Comparison of ENCODE assay signal across 10 mouse cellular contexts in genomic region chr12:111933032-111933704, GRCm38 (mm10). TPM values are rescaled to one million over a fixed set of nuclear protein-coding genes. Genes with fewer than 3 reads are reported as not detected.
DNase-seq lines count a peak whose midpoint lies in the region; ATAC-seq lines count a peak whose summit lies in the region.
"Had no signal": no experiment of that assay in that cellular context is flagged by ENCODE, and none has a peak within 500 bp of the region (broad histone marks: within the 10 kb centered on the region; RNA-seq: fewer than 3 reads in every experiment).

No protein-coding gene starts in this region.

- H3K27ac ChIP-seq in liver, embryonic 11.5 days (ENCODE audit: low read depth, low read length), result peak overlapping the region; percentile 58
- peak overlapping the region; percentile 66; the same call in 1 of the 2 replicates for H3K27ac ChIP-seq in stomach, embryonic 14.5 days (ENCODE audit: low read length)

- H3K9me3 ChIP-seq in liver, embryonic 11.5 days (ENCODE audit: control insufficient read depth, low read length), result no peaks in the 10 kb centered on the region
- H3K9me3 ChIP-seq in stomach, embryonic 14.5 days (ENCODE audit: control insufficient read depth, low read depth, low read length), result no peaks in the 10 kb centered on the region

- H3K9ac ChIP-seq in liver, embryonic 11.5 days (ENCODE audit: low read depth, low read length), result peak overlapping the region; percentile 25; the same call in 1 of the 2 replicates
- no peak overlapping the region for H3K9ac ChIP-seq in stomach, embryonic 14.5 days (replicated peaks; ENCODE audit: low read depth, low read length)

- no peaks in the 10 kb centered on the region for H3K27me3 ChIP-seq in liver, embryonic 11.5 days (replicated peaks; ENCODE audit: control insufficient read depth, insufficient read depth, low read length)
- H3K27me3 ChIP-seq in stomach, embryonic 14.5 days (ENCODE audit: control insufficient read depth, insufficient read depth, low read length), result no peaks in the 10 kb centered on the region

- peaks cover 37% of the 10 kb centered on the region for H3K4me1 ChIP-seq in liver, embryonic 11.5 days (replicated peaks; ENCODE audit: control insufficient read depth, insufficient read depth, low read length)
- H3K4me1 ChIP-seq in stomach, embryonic 14.5 days (ENCODE audit: control insufficient read depth, insufficient read depth, low read length), result peaks cover 35% of the 10 kb centered on the region

- ATAC-seq in liver, embryonic 11.5 days (replicated peaks; ENCODE audit: low FRiP score), result peak; percentile 81
- ATAC-seq in stomach, embryonic 14.5 days (ENCODE audit: insufficient number of reproducible peaks, insufficient read depth, low FRiP score, low read depth), result no peak
- ATAC-seq: Patski had no signal

- 45% methylated on average over 11 of the region's 11 CpGs for WGBS in liver, embryonic 11.5 days
- WGBS in stomach, embryonic 14.5 days, result 58% methylated on average over 11 of the region's 11 CpGs

- peak; percentile 78 for DNase-seq in 3134 (ENCODE audit: extremely low read depth, insufficient read length, low spot score)
- DNase-seq in adrenal gland, postnatal 25 days, result peak; percentile 34
- peak; percentile 44 for DNase-seq in heart, postnatal 25 days (ENCODE audit: low spot score)
- DNase-seq in liver, embryonic 11.5 days (ENCODE audit: low spot score), result peak; percentile 43
- no peak for DNase-seq in thymus, postnatal 10 days (ENCODE audit: low spot score in 2 of 2)
- DNase-seq in spleen, postnatal 4 days (ENCODE audit: low spot score in 2 of 2), result no peak
- DNase-seq in cerebellum, postnatal 36 days, result no peak

- no peaks in the 10 kb centered on the region for H3K36me3 ChIP-seq in liver, embryonic 11.5 days (ENCODE audit: control insufficient read depth, insufficient read depth, low read length)
- no peaks in the 10 kb centered on the region for H3K36me3 ChIP-seq in stomach, embryonic 14.5 days (ENCODE audit: control insufficient read depth, insufficient read depth, low read length)

- H3K4me3 ChIP-seq in liver, embryonic 11.5 days (ENCODE audit: low read depth, low read length), result peak overlapping the region; percentile 20; the same call in 1 of the 2 replicates
- no peak overlapping the region for H3K4me3 ChIP-seq in stomach, embryonic 14.5 days (ENCODE audit: low read depth, low read length)

- peak overlapping the region; percentile 42 for H3K4me2 ChIP-seq in liver, embryonic 11.5 days
- 0 out of 2 replicates have a peak overlapping the region, but pooled peaks have one; percentile 7 for H3K4me2 ChIP-seq in stomach, embryonic 14.5 days (replicated peaks; ENCODE audit: low read depth, low read length)

- intact Hi-C loops in heart, postnatal 25 days (cut with DNase I), result loop anchor here (2.0 kb wide), 1 partner anchor 16 kb away; no protein-coding TSS in a partner anchor

RNA-seq across cellular contexts. Expression of gene Ppp1r13b, which starts 25.3 kb away (rescaled TPM):
- 16.3 and 18.1 TPM in 2 replicates for total RNA-seq in adrenal gland, postnatal 25 days (2021)
- 10 to 100 TPM; 17.4 to 19.1 TPM for total RNA-seq in heart, postnatal 25 days (2021)
- polyA plus RNA-seq in liver, embryonic 11.5 days (2014; fragmentation: Nextera tagmentation; extraction: Ambion mirVana), result 10.8 TPM in 2 replicates
- 20.9 and 23.9 TPM in 2 replicates for polyA plus RNA-seq in stomach, embryonic 14.5 days (2014; fragmentation: Nextera tagmentation; extraction: Ambion mirVana)

RNA-seq across cellular contexts. Expression of gene Atp5mpl, which starts 33.6 kb away (rescaled TPM):
- 333 and 344 TPM in 2 replicates for total RNA-seq in adrenal gland, postnatal 25 days (2021)
- 1,000 to 10,000 TPM; 1,393 to 1,435 TPM for total RNA-seq in heart, postnatal 25 days (2021)
- polyA plus RNA-seq in liver, embryonic 11.5 days (2014; fragmentation: Nextera tagmentation; extraction: Ambion mirVana), result 702 and 735 TPM in 2 replicates
- polyA plus RNA-seq in stomach, embryonic 14.5 days (2014; fragmentation: Nextera tagmentation; extraction: Ambion mirVana), result 681 and 750 TPM in 2 replicates

RNA-seq across cellular contexts. Expression of gene Tdrd9, which starts 38.2 kb away (rescaled TPM):
- not detected in 2 replicates for total RNA-seq in adrenal gland, postnatal 25 days (2021)
- under 1 TPM; 0.08 to 0.13 TPM for total RNA-seq in heart, postnatal 25 days (2021)
- 0.06 and 0.40 TPM in 2 replicates for polyA plus RNA-seq in liver, embryonic 11.5 days (2014; fragmentation: Nextera tagmentation; extraction: Ambion mirVana)
- polyA plus RNA-seq in stomach, embryonic 14.5 days (2014; fragmentation: Nextera tagmentation; extraction: Ambion mirVana), result 0.22 TPM in 1 of 2 replicates, not detected in the other

RNA-seq across cellular contexts. Expression of gene Rd3l, which starts 47.9 kb away (rescaled TPM):
- total RNA-seq in adrenal gland, postnatal 25 days (2021), result not detected in 2 replicates
- under 1 TPM in 1 of 2 experiments, not detected in 1; 0.84 TPM for total RNA-seq in heart, postnatal 25 days (2021)
- not detected in 2 replicates for polyA plus RNA-seq in liver, embryonic 11.5 days (2014; fragmentation: Nextera tagmentation; extraction: Ambion mirVana)
- not detected in 2 replicates for polyA plus RNA-seq in stomach, embryonic 14.5 days (2014; fragmentation: Nextera tagmentation; extraction: Ambion mirVana)
- polyA plus RNA-seq: neural tube, embryonic 11.5 days; Patski had no signal

Comparison
In these comparisons a context has a peak if more than half of its experiments do, and no peak if none do; other contexts are left out.
1. DNase-seq: peak in 3134 (single experiment), adrenal gland, postnatal 25 days (single experiment), heart, postnatal 25 days (single experiment) and liver, embryonic 11.5 days (single experiment); none in thymus, postnatal 10 days (0 of 2), spleen, postnatal 4 days (0 of 2) and cerebellum, postnatal 36 days (0 of 2).